Mouse (Mus musculus) hindbrain, postnatal 0 days (tissue): ENCODE results near the gene Gm21698. TPM values are rescaled to one million over a fixed set of nuclear protein-coding genes. Genes with fewer than 3 reads are reported as not detected.
"Not testable (repeated sequence)": the region's sequence is repeated elsewhere in the genome, so short reads cannot be mapped to it uniquely, and the experiment has no call there.

Experiments used
- ATAC-seq: fragments of 200-750 bp; cut with Nextera tagmentation; 2 replicates; pipeline ENCODE4 v1.8.0; 2017; ENCODE audit warnings: mild to moderate bottlenecking, moderate TSS enrichment, moderate library complexity
- DNase-seq: peaks from one replicate; pipeline ENCODE4 v3.0.0-alpha.2; 2015; ENCODE audit warnings: low spot score
- H3K27ac ChIP-seq: fragments of 300-500 bp; sonication (generic); 2 replicates; pipeline ENCODE4 v1.5.1; 2014; ENCODE audit warnings: mild to moderate bottlenecking
- H3K27me3 ChIP-seq: fragments of 300-500 bp; sonication (generic); 2 replicates; pipeline ENCODE4 v1.6.1; 2014; ENCODE audit warnings: low read length, mixed read lengths; ENCODE audit not compliant: insufficient read depth
- H3K36me3 ChIP-seq: fragments of 300-500 bp; sonication (generic); 2 replicates; pipeline ENCODE4 v1.6.1; 2014; ENCODE audit warnings: low read length, mixed read lengths; ENCODE audit not compliant: insufficient read depth
- H3K4me1 ChIP-seq: fragments of 300-500 bp; sonication (generic); 2 replicates; pipeline ENCODE4 v1.6.1; 2014; ENCODE audit warnings: antibody characterized with exemption, low read length, mixed read lengths; ENCODE audit not compliant: insufficient read depth
- H3K4me2 ChIP-seq: fragments of 300-500 bp; sonication (generic); 2 replicates; pipeline ENCODE4 v1.6.1; 2014; ENCODE audit warnings: low read depth, mild to moderate bottlenecking, low read length, moderate library complexity, mixed read lengths
- H3K4me3 ChIP-seq: fragments of 300-500 bp; sonication (generic); 2 replicates; pipeline ENCODE4 v1.5.1; 2014; ENCODE audit warnings: low read length
- H3K9ac ChIP-seq: fragments of 300-500 bp; sonication (generic); replicated peaks from 2 replicates; pipeline ENCODE4 v1.6.1; 2014; ENCODE audit warnings: mild to moderate bottlenecking, low read length, moderate library complexity, mixed read lengths
- H3K9me3 ChIP-seq: fragments of 300-500 bp; sonication (generic); 2 replicates; pipeline ENCODE4 v1.6.1; 2016; ENCODE audit warnings: low read length, mixed read lengths
- WGBS: fragments of 180-500 bp; shearing (Covaris S2); extraction: QIAGEN DNeasy Blood & Tissue Kit; methylation state at CpG from one replicate; pipeline ENCODE4 v1.1.7; 2014; 5-methylcytosine and 5-hydroxymethylcytosine counted together
- polyA plus RNA-seq: library from polyadenylated mRNA; unstranded; fragments of >200 nt; fragmentation: Nextera tagmentation; extraction: Ambion mirVana; gene quantifications from 2 replicates; pipeline ENCODE4 v1.2.1, GENCODE M21; 2015
- total RNA-seq: library from RNA; depleted of rRNA; stranded (reverse); fragments of >200 nt; gene quantifications from 2 replicates; pipeline ENCODE4 v1.2.3, GENCODE M21; 2014; rRNA removed

The Gm21698 gene
- total and polyA plus RNA-seq, 2 experiments from 2014 or later: 0.11 TPM; not detected in 1

DNA sequence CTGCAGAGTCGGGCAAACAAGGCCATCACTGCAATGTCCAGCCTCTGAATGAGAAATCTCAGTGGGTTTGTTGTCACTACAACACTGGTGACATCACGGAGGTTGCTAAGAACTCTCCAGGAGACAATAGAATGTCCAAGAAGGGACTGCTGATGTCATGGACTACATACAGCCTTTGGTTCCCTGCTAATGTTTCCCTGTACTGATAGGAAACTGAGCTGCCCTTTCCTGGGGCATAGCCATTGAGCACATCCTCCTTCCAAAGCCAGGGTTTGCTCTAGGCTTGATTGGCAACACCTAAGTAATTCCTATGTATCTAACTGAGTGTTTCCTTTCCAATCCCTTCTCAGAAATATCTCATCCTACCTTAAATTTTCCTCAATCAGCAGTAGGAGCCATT lies 46.2 kb downstream of the Gm21698 start, which contains the start of gene Gm21663:
Gene Gm21663 (minus strand): TSS at position 101 of the 400 bp plus-strand sequence.
- H3K9me3 ChIP-seq, H3K36me3 ChIP-seq, H3K4me1 ChIP-seq, H3K9ac ChIP-seq, H3K4me2 ChIP-seq, DNase-seq, H3K4me3 ChIP-seq, H3K27ac ChIP-seq, ATAC-seq, H3K27me3 ChIP-seq: not testable (repeated sequence)
- 48% methylated on average over 2 of the region's 2 CpGs for WGBS

Other genes with a start within 250 kb of the Gm21698 start
- gene Actr3b, start 228.7 kb downstream of the Gm21698 start, total RNA-seq: 18.8 and 25.7 TPM in 2 replicates
- gene Actr3b, start 228.7 kb downstream of the Gm21698 start, polyA plus RNA-seq: 53.6 and 58.1 TPM in 2 replicates
- gene Gm21663, start 46.3 kb downstream of the Gm21698 start, total RNA-seq: 0.32 TPM in 1 of 2 replicates, not detected in the other
- 0.18 TPM in 1 of 2 replicates, not detected in the other for gene Gm21663, start 46.3 kb downstream of the Gm21698 start, polyA plus RNA-seq
- gene Gm21671, start 34.2 kb downstream of the Gm21698 start, total RNA-seq: 0.18 TPM in 1 of 2 replicates, not detected in the other
- gene Gm21671, start 34.2 kb downstream of the Gm21698 start, polyA plus RNA-seq: 0.11 and 0.13 TPM in 2 replicates
- not detected in 2 replicates for gene Gm21680, start 16.0 kb downstream of the Gm21698 start, total RNA-seq
- not detected in 2 replicates for gene Gm21680, start 16.0 kb downstream of the Gm21698 start, polyA plus RNA-seq
- 0.07 and 0.10 TPM in 2 replicates for gene Gm1979, start 16.1 kb upstream of the Gm21698 start, total RNA-seq
- 0.47 TPM in 1 of 2 replicates, not detected in the other for gene Gm1979, start 16.1 kb upstream of the Gm21698 start, polyA plus RNA-seq
- not detected in 2 replicates for gene Gm5862, start 34.3 kb upstream of the Gm21698 start, total RNA-seq
- gene Gm5862, start 34.3 kb upstream of the Gm21698 start, polyA plus RNA-seq: not detected in 2 replicates
- 0.05 TPM in 1 of 2 replicates, not detected in the other for gene Speer4a, start 50.9 kb upstream of the Gm21698 start, total RNA-seq
- 0.25 and 0.36 TPM in 2 replicates for gene Speer4a, start 50.9 kb upstream of the Gm21698 start, polyA plus RNA-seq
- not detected in 2 replicates for gene Gm7347, start 69.9 kb upstream of the Gm21698 start, total RNA-seq
- gene Gm7347, start 69.9 kb upstream of the Gm21698 start, polyA plus RNA-seq: 0.34 TPM in 1 of 2 replicates, not detected in the other
- gene Gm10471, start 100.6 kb upstream of the Gm21698 start, total RNA-seq: not detected in 2 replicates
- gene Gm10471, start 100.6 kb upstream of the Gm21698 start, polyA plus RNA-seq: 0.11 TPM in 1 of 2 replicates, not detected in the other
- not detected in 2 replicates for gene 5031410I06Rik, start 116.7 kb upstream of the Gm21698 start, total RNA-seq
- gene 5031410I06Rik, start 116.7 kb upstream of the Gm21698 start, polyA plus RNA-seq: 0.09 and 0.25 TPM in 2 replicates
- gene Gm10220, start 132.8 kb upstream of the Gm21698 start, total RNA-seq: not detected in 2 replicates
- gene Gm10220, start 132.8 kb upstream of the Gm21698 start, polyA plus RNA-seq: 0.11 and 0.13 TPM in 2 replicates